Mouse (Mus musculus): ENCODE data around the gene Slitrk2. TPM values are rescaled to one million over a fixed set of nuclear protein-coding genes. Genes with fewer than 3 reads are reported as not detected.

Slitrk2 gene
- under 1 TPM; 0.09 to 0.31 TPM for total RNA-seq (2021)
- long read RNA-seq, experiment 1, result 0 reads
- long read RNA-seq, experiment 2, result 0 reads

- intact Hi-C loops (cut with DNase I; ENCODE audit: low total_unique reads), result no loop called here
- DNase-seq, result no peak
These were observed at the start of gene Slitrk2 for GRCm38 (mm10) chrX:66648911-66649620. TSS of gene Slitrk2 (plus strand) at chrX:66649318.

DNA sequence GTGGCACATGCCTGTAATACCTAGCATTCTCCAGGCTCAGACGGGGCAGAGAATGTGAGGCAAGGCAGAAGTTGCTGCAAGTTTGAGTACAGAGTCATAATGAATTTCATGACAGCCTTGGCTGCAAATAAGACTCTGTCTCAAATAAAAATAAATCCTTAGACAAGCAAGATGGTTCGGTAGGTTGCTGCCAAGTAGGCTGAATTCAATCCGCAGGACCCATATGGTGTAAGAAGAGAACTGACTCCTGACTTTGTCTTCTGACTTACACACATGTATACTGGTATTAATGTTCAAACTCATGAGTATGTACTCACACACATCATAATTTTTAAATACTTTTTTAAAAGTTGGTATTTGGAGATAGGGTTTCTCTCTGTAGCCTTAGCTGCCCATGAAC is 43.6 kb upstream of the Slitrk2 start:
- DNase-seq, result no peak
- intact Hi-C loops (cut with DNase I; ENCODE audit: low total_unique reads), result no loop called here

GRCm38 (mm10) chrX:66652455-66653144 is 3.5 kb downstream of the Slitrk2 start:
- peak; percentile 52 for DNase-seq
- intact Hi-C loops (cut with DNase I; ENCODE audit: low total_unique reads), result no loop called here

GRCm38 (mm10) chrX:66657365-66657764 is 8.2 kb downstream of the Slitrk2 start:
- no peak for DNase-seq

GRCm38 (mm10) chrX:66676959-66677358 is 27.8 kb downstream of the Slitrk2 start:
- DNase-seq, result no peak
- intact Hi-C loops (cut with DNase I; ENCODE audit: low total_unique reads), result no loop called here

More at GRCm38 (mm10) chrX:66657365-66657764, 8.2 kb downstream of the Slitrk2 start:
- intact Hi-C loops (cut with DNase I; ENCODE audit: low total_unique reads), result no loop called here

DNA sequence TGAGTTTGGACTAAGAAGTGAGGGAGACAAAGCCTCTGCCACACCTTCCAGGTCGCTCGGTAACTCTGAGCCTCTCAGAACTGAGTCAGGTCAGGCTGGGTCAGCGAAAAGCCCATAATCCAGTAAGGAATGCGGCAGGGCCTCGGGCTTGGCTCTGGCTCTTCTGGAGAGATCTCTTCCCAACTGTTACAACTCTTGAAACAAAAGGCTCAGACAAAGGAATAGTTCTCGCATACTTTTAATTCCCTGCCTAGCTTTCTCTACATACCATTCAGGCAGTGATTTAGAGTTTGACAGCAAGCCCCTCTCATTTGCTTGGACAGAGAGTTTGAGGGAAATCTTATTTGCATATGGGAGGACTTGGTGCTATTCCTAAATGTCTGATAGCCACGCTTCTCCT is 29.5 kb downstream of the Slitrk2 start:
- no peak for DNase-seq
- intact Hi-C loops (cut with DNase I; ENCODE audit: low total_unique reads), result no loop called here
